Mouse (Mus musculus): ENCODE results near the gene 1700080O16Rik. TPM values are rescaled to one million over a fixed set of nuclear protein-coding genes. Genes with fewer than 3 reads are reported as not detected.

The 1700080O16Rik gene
- not detected in 2 replicates for polyA plus RNA-seq (2015; fragmentation: Nextera tagmentation; extraction: Ambion mirVana)

DNA sequence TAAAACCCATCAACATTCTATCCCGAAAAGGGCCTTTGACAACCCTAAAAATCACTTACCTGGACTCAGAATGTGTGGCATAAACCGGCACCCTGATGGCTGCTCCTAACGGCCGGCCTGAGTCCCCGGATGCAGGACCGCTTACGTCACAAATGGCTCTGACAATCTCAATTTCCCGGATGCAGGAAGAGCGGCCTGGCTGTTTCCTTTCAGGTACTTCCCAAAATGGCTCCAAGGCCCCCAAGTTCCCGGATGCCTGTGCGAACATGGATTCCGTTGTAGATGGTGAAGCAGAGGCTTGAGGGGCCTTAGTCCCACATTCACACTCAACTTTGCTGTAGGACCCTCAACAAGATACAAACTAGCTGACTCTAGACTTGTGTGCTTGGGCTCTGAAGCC, at the start of gene 1700080O16Rik:
Gene 1700080O16Rik (minus strand): TSS at position 101 of the 400 bp plus-strand sequence.
- Histone ChIP-seq H3K27ac (replicated peaks) (no peak within 1 kb of the TSS), H3K4me1 (replicated peaks) (no peaks in the 10 kb centered on the region), H3K27me3 (no peaks in the 10 kb centered on the region), H3K36me3 (replicated peaks) (no peaks in the 10 kb centered on the region), H3K9ac (no peak within 1 kb of the TSS), H3K4me3 (replicated peaks) (no peak within 1 kb of the TSS), H3K4me2 (no peak within 1 kb of the TSS), H3K9me3 (replicated peaks) (no peaks in the 10 kb centered on the region)
- WGBS (ENCODE audit: insufficient replicate concordance), result 83% methylated on average over 12 of the region's 12 CpGs
- ATAC-seq (ENCODE audit: insufficient read depth), result no peak

DNA sequence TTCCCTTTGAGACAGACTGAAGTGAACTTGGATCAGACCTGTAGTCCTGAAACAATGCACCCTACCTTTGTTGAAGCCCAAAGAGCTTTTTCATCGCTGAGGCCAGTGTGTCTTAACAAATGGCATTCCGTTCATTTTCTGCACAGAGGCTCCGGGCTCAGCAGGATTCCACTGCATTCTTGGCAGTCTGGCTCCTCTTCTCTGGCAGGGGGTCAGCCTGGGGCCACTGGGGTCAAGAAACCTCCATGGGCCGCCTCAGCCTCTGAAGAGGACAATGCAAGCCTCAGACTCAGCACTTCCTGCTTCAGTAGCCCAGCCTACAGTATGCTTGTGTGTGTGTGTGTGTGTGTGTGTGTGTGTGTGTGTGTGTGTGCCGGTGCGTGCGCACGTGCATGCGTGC, 45.1 kb upstream of the 1700080O16Rik start:
- no peak overlapping the region for H3K4me2 ChIP-seq
- H3K9me3 ChIP-seq (replicated peaks), result no peaks in the 10 kb centered on the region
- no peaks in the 10 kb centered on the region for H3K36me3 ChIP-seq (replicated peaks)
- no peaks in the 10 kb centered on the region for H3K27me3 ChIP-seq
- H3K9ac ChIP-seq, result no peak overlapping the region
- no peaks in the 10 kb centered on the region for H3K4me1 ChIP-seq (replicated peaks)
- H3K27ac ChIP-seq (replicated peaks), result no peak overlapping the region
- no peak for ATAC-seq (ENCODE audit: insufficient read depth)
- WGBS (ENCODE audit: insufficient replicate concordance), result 59% methylated on average over 8 of the region's 9 CpGs
- no peak overlapping the region for H3K4me3 ChIP-seq (replicated peaks)

GRCm38 (mm10) chrX:52000072-52000471, 27.5 kb upstream of the 1700080O16Rik start:
- Histone ChIP-seq H3K36me3 (replicated peaks) (no peaks in the 10 kb centered on the region), H3K9ac (no peak overlapping the region), H3K9me3 (replicated peaks) (no peaks in the 10 kb centered on the region), H3K27me3 (no peaks in the 10 kb centered on the region), H3K4me2 (no peak overlapping the region), H3K4me1 (replicated peaks) (no peaks in the 10 kb centered on the region), H3K4me3 (replicated peaks) (no peak overlapping the region), H3K27ac (replicated peaks) (no peak overlapping the region)
- WGBS (ENCODE audit: insufficient replicate concordance), result 67% methylated on average over 5 of the region's 5 CpGs
- ATAC-seq (ENCODE audit: insufficient read depth), result no peak

DNA sequence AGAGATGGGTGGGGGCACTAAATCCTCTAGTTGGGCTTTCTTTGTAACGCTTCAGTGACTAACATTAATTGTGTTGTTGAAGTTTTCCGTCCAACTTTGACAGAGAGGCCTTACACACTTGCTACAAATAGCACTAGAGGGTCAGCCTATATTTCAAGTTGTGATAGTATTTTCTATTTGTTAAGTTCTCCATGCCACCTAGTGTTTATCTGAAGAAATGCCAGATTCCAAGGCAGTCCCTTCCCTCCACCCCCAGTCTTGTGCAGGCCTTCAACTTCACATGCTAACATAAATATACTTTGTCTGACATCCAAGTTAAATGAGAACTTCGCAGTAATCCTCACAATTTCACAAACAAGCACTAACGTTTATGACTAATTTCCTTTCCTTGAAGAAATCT, 26.9 kb upstream of the 1700080O16Rik start:
- Histone ChIP-seq H3K27me3 (no peaks in the 10 kb centered on the region), H3K9ac (no peak overlapping the region), H3K4me1 (replicated peaks) (no peaks in the 10 kb centered on the region), H3K36me3 (replicated peaks) (no peaks in the 10 kb centered on the region), H3K9me3 (replicated peaks) (no peaks in the 10 kb centered on the region), H3K27ac (replicated peaks) (no peak overlapping the region), H3K4me3 (replicated peaks) (no peak overlapping the region), H3K4me2 (no peak overlapping the region)
- 53% methylated on average over 4 of the region's 4 CpGs for WGBS (ENCODE audit: insufficient replicate concordance)
- no peak for ATAC-seq (ENCODE audit: insufficient read depth)

- WGBS (ENCODE audit: insufficient replicate concordance), result 42% methylated on average over 4 of the region's 4 CpGs
- Histone ChIP-seq H3K4me2 (no peak overlapping the region), H3K9ac (no peak overlapping the region), H3K27me3 (no peaks in the 10 kb centered on the region), H3K4me3 (replicated peaks) (no peak overlapping the region), H3K9me3 (replicated peaks) (no peaks in the 10 kb centered on the region), H3K27ac (replicated peaks) (no peak overlapping the region), H3K36me3 (replicated peaks) (no peaks in the 10 kb centered on the region), H3K4me1 (replicated peaks) (no peaks in the 10 kb centered on the region)
- ATAC-seq (ENCODE audit: insufficient read depth), result no peak
These were observed 3.8 kb upstream of the 1700080O16Rik start for GRCm38 (mm10) chrX:51976361-51976760.

- Histone ChIP-seq H3K27me3 (no peaks in the 10 kb centered on the region), H3K4me3 (replicated peaks) (no peak overlapping the region), H3K36me3 (replicated peaks) (no peaks in the 10 kb centered on the region), H3K9ac (no peak overlapping the region), H3K4me1 (replicated peaks) (no peaks in the 10 kb centered on the region), H3K4me2 (no peak overlapping the region), H3K27ac (replicated peaks) (no peak overlapping the region), H3K9me3 (replicated peaks) (no peaks in the 10 kb centered on the region)
- no peak for ATAC-seq (ENCODE audit: insufficient read depth)
These were observed 2.0 kb upstream of the 1700080O16Rik start for GRCm38 (mm10) chrX:51974618-51975017.

GRCm38 (mm10) chrX:51948071-51948470, 24.5 kb downstream of the 1700080O16Rik start:
- H3K9me3 ChIP-seq (replicated peaks), result no peaks in the 10 kb centered on the region
- H3K27me3 ChIP-seq, result no peaks in the 10 kb centered on the region
- no peaks in the 10 kb centered on the region for H3K36me3 ChIP-seq (replicated peaks)
- no peak for ATAC-seq (ENCODE audit: insufficient read depth)
- H3K4me2 ChIP-seq, result no peak overlapping the region
- no peak overlapping the region for H3K27ac ChIP-seq (replicated peaks)
- WGBS (ENCODE audit: insufficient replicate concordance), result 77% methylated on average over 3 of the region's 3 CpGs
- no peaks in the 10 kb centered on the region for H3K4me1 ChIP-seq (replicated peaks)
- H3K4me3 ChIP-seq (replicated peaks), result no peak overlapping the region
- H3K9ac ChIP-seq, result no peak overlapping the region

GRCm38 (mm10) chrX:51938076-51938475, 34.5 kb downstream of the 1700080O16Rik start:
- WGBS (ENCODE audit: insufficient replicate concordance), result 45% methylated on average over 5 of the region's 5 CpGs
- Histone ChIP-seq H3K4me1 (replicated peaks) (no peaks in the 10 kb centered on the region), H3K4me2 (no peak overlapping the region), H3K27ac (replicated peaks) (no peak overlapping the region), H3K36me3 (replicated peaks) (no peaks in the 10 kb centered on the region), H3K9ac (no peak overlapping the region), H3K4me3 (replicated peaks) (no peak overlapping the region), H3K9me3 (replicated peaks) (no peaks in the 10 kb centered on the region), H3K27me3 (no peaks in the 10 kb centered on the region)
- ATAC-seq (ENCODE audit: insufficient read depth), result no peak

GRCm38 (mm10) chrX:51919091-51919490, 53.5 kb downstream of the 1700080O16Rik start:
- no peaks in the 10 kb centered on the region for H3K27me3 ChIP-seq
- no peak overlapping the region for H3K4me2 ChIP-seq
- H3K27ac ChIP-seq (replicated peaks), result no peak overlapping the region
- no peaks in the 10 kb centered on the region for H3K9me3 ChIP-seq (replicated peaks)
- H3K36me3 ChIP-seq (replicated peaks), result no peaks in the 10 kb centered on the region
- H3K9ac ChIP-seq, result no peak overlapping the region
- no peaks in the 10 kb centered on the region for H3K4me1 ChIP-seq (replicated peaks)
- no peak overlapping the region for H3K4me3 ChIP-seq (replicated peaks)
- ATAC-seq (ENCODE audit: insufficient read depth), result no peak
- WGBS (ENCODE audit: insufficient replicate concordance), result 53% methylated on average over 4 of the region's 4 CpGs

Other genes with a start within 250 kb of the 1700080O16Rik start
- not detected in 2 replicates for gene Usp26, start 171.5 kb downstream of the 1700080O16Rik start, polyA plus RNA-seq (2015; fragmentation: Nextera tagmentation; extraction: Ambion mirVana)
- gene Gpc4, start 192.5 kb upstream of the 1700080O16Rik start, polyA plus RNA-seq (2015; fragmentation: Nextera tagmentation; extraction: Ambion mirVana), result 4.9 and 5.1 TPM in 2 replicates

Data from liver, embryonic 15.5 days (tissue).